Mouse (Mus musculus): Measurements from ENCODE around the gene Sp3.

- TF ChIP-seq HCFC1 (IDR thresholded peaks at IDR 0.05; ENCODE audit: borderline replicate concordance, insufficient read depth, low read length) = no peak
- no peak for TF ChIP-seq MAFK (IDR thresholded peaks at IDR 0.05; ENCODE audit: insufficient read depth, low read depth, low read length)
These were observed 68.7 kb downstream of the Sp3 start for GRCm38 (mm10) chr2:72911527-72911926.
